Mouse (Mus musculus): Measurements from ENCODE around the gene Grm4. TPM values are rescaled to one million over a fixed set of nuclear protein-coding genes. Genes with fewer than 3 reads are reported as not detected.
"Not testable (repeated sequence)": the region's sequence is repeated elsewhere in the genome, so short reads cannot be mapped to it uniquely, and the experiment has no call there.

Gene Grm4
- total RNA-seq, 2 experiments from 2014 or later, result not detected

GRCm38 (mm10) chr17:27422726-27423381, 98.3 kb downstream of the Grm4 start:
- no peak for ATAC-seq (replicated peaks; ENCODE audit: poor library complexity, severe bottlenecking)

DNA sequence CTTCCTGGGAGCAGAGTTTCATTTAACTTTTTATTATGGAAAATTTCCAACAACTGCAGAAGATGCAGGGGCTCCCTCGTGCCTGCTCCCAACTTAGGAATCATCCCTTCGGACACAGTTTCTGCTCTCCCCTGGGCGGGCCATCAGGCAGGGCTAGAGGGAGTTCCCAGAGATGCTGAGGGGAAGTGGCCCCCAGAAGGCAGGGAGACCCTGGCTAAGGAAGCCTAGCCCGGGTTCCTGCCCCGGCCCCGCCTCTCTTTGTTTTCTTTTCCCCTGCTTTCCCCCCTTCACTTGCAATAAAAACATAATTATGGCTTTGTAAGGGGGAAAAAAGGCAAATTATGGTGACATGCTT, 98.9 kb downstream of the Grm4 start:
- no peak for ATAC-seq (replicated peaks; ENCODE audit: poor library complexity, severe bottlenecking)

- ATAC-seq (replicated peaks; ENCODE audit: poor library complexity, severe bottlenecking), result no peak
These were observed 99.4 kb downstream of the Grm4 start for GRCm38 (mm10) chr17:27421837-27422236.

- ATAC-seq (replicated peaks; ENCODE audit: poor library complexity, severe bottlenecking), result no peak
These were observed 112.2 kb downstream of the Grm4 start for GRCm38 (mm10) chr17:27409006-27409405.

GRCm38 (mm10) chr17:27408531-27408930, 112.7 kb downstream of the Grm4 start:
- ATAC-seq (replicated peaks; ENCODE audit: poor library complexity, severe bottlenecking), result no peak

DNA sequence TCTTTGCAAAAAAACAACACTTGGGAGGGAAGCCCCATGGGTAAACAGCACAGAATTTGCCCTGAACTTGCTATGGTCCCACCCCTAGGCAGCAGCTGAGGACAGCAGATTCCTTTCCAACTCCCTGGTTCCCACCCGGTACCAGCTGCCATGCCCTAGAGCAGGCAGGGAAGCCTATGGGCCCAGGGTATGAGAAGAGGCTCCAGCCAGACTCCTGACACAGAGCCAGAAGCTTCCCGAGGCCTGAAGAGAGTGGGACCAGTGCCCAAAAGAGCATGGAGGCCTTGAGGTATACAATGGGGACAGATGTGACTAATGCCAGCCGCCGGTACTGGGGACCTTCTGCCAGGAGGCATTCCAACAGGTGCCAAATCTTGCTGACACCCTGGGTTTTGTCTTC, 114.2 kb downstream of the Grm4 start:
- ATAC-seq (replicated peaks; ENCODE audit: poor library complexity, severe bottlenecking), result no peak

- peak; percentile 53 for ATAC-seq (replicated peaks; ENCODE audit: poor library complexity, severe bottlenecking)
These were observed 115.7 kb downstream of the Grm4 start for GRCm38 (mm10) chr17:27405376-27406024.

DNA sequence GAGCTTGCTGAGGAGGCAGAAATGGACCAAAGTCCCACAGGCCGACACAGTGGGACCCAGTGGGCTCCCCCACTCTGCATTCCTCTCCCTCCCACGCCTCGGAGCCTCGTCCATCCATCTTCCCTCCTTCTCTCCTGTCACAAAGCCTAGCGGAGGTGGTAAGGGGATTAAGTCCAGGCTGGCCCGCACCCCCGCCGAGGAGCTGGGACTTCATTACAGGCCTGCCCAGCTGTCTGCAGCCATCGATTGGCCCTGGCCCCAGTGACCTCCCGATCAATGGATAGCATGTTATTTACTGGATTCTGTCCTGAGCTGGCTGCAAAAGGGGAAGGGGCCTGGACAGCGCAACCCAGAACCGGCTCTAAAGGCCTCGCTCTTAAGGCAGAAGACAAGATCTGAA, 120.0 kb downstream of the Grm4 start:
- no peak for ATAC-seq (replicated peaks; ENCODE audit: poor library complexity, severe bottlenecking)

GRCm38 (mm10) chr17:27393931-27394330, 127.3 kb downstream of the Grm4 start:
- ATAC-seq (replicated peaks; ENCODE audit: poor library complexity, severe bottlenecking), result no peak

- ATAC-seq (replicated peaks; ENCODE audit: poor library complexity, severe bottlenecking), result no peak
These were observed 127.8 kb downstream of the Grm4 start for GRCm38 (mm10) chr17:27393432-27393831.

GRCm38 (mm10) chr17:27392918-27393317, 128.3 kb downstream of the Grm4 start:
- ATAC-seq (replicated peaks; ENCODE audit: poor library complexity, severe bottlenecking), result no peak

- no peak for ATAC-seq (replicated peaks; ENCODE audit: poor library complexity, severe bottlenecking)
These were observed 131.2 kb downstream of the Grm4 start for GRCm38 (mm10) chr17:27390019-27390418.

DNA sequence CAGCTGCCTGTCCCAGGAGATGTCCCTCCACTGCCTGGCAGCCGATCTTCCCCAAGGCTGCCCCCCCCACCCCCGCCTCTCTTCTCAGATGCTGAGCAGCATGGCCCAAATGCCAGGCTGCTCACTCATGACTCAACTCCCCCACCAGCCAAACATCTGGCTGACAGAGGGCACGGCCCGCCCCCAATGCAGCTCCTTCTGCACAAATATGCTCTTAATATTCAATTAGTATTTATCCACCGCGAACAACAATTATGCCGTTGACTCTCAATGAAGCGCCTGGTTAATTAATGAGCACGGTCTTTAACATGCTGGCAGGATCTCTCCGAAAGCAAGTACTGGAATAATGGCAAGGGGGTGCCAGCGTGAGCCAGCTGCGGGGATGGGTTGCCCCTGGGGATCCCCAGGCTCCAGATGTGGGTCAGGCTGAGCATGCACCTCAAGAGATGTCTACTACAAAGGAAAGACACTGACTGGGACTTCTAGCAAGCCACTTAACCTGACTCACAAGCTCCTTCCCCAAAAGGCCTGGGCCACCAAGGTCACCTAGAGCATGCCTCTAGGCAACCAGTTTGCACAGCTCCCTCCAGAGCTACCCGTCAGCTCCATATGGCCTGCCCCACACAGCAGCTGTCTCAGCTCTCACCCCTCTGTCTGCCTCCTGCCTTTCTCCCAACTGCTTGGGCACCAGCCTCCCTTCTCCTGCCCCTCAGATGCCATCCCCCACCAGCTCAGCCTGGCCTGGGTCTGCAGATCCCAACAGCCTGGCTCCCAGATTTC, 131.8 kb downstream of the Grm4 start:
- no peak for ATAC-seq (replicated peaks; ENCODE audit: poor library complexity, severe bottlenecking)

DNA sequence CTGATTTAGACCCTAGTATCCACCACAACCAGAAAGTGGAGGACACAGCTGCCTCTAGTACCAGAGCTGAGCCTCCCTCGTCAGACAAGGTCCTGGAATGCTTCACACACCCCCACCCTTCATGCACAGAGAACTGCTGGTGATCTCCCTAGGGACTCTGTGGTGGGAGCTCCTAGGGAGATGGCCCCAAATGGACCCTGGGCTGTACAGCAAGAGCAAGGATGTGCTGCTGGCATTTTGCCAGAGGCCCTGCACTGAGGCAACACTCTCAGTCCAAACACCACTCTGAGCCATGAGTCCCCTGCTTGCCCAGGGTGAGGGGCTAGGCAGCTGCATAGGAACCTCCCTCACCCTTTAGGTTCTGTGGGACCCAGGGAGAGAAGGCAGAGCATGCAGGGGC, 134.8 kb downstream of the Grm4 start:
- no peak for ATAC-seq (replicated peaks; ENCODE audit: poor library complexity, severe bottlenecking)

DNA sequence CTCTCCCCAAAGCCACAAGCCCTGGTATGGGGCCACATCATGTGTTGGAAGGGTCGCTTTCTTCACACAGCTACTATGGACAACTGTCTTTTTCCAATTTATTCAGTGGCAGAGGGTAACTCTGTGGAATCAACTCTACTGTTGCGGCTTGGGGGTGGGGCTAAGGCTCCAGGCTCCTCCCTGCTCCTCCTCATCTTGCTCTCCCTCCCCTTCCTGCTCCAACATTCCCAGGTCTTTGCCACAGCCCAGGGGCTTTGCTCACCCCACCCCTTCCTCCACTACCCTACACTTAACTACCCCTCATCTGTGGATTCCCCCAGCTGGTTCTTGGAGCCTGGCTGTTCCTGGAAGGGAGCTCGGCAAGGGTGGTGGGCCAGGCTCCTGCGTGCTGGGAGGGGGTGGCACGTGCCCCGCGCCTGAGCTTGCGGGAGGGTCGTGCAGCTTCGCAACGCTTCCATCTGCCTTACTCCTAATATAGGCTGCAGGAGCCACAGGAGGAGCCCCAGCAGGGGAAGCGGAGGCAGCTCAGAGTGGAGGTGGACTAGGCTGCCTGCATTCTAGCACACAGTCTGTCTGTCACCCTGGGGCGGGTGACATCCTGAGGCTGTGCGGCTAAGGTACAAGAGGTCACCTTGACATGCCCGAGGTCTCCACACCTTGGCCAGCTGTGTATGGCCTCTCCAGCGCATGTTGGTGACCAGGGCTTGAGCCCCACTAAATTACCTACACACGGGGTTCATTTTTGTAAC, 135.5 kb downstream of the Grm4 start:
- ATAC-seq (replicated peaks; ENCODE audit: poor library complexity, severe bottlenecking), result no peak

GRCm38 (mm10) chr17:27382916-27383315, 138.3 kb downstream of the Grm4 start:
- ATAC-seq (replicated peaks; ENCODE audit: poor library complexity, severe bottlenecking), result no peak

DNA sequence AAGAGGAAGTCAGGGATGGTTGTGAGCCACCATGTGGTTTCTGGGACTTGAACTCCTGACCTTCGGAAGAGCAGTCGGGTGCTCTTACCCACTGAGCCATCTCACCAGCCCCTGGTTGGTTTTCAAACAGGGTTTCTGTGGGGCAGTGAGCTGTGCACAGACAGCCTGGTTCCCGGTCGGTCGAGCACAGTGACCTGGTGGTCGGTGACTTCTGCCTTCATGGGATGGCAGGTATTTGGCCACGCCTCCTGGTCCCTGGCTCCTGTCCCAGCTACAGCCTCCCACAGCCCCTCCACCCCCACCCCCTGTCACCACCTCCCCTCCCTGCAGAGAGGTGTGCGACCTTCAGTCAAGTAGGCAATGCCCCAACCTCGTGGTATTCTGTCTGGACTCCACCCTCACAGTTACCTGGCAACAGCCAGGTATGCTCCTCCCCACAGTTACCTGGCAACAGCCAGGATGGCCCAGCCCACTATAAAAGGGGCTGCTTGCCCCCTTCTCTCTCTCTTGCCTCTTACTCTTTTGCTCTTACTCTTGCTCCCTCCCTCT, 140.2 kb downstream of the Grm4 start:
- not testable (repeated sequence) for ATAC-seq (replicated peaks; ENCODE audit: poor library complexity, severe bottlenecking)

GRCm38 (mm10) chr17:27378977-27379376, 142.2 kb downstream of the Grm4 start:
- no peak for ATAC-seq (replicated peaks; ENCODE audit: poor library complexity, severe bottlenecking)

GRCm38 (mm10) chr17:27377151-27377550, 144.1 kb downstream of the Grm4 start:
- no peak for ATAC-seq (replicated peaks; ENCODE audit: poor library complexity, severe bottlenecking)

GRCm38 (mm10) chr17:27375551-27375950, 145.7 kb downstream of the Grm4 start:
- no peak; the same call in 1 of the 2 replicates for ATAC-seq (replicated peaks; ENCODE audit: poor library complexity, severe bottlenecking)
